Mouse (Mus musculus) heart, embryonic 12.5 days (tissue): ENCODE data around the gene Tmem238l. TPM values are rescaled to one million over a fixed set of nuclear protein-coding genes. Genes with fewer than 3 reads are reported as not detected.
A peak's percentile ranks its signal among the peaks of the same experiment; 100 is the strongest.

Experiments
- ATAC-seq: fragments of 200-750 bp; cut with Nextera tagmentation; 2 replicates; pipeline ENCODE4 v1.8.0; 2017; ENCODE audit warnings: moderate TSS enrichment, moderate library complexity; ENCODE audit not compliant: insufficient number of reproducible peaks, low FRiP score
- H3K27ac ChIP-seq: fragments of 300-500 bp; sonication (generic); 2 replicates; pipeline ENCODE4 v1.5.1; 2016; ENCODE audit warnings: mild to moderate bottlenecking, moderate library complexity; ENCODE audit not compliant: poor library complexity, severe bottlenecking
- H3K27me3 ChIP-seq: fragments of 300-500 bp; sonication (generic); replicated peaks from 2 replicates; pipeline ENCODE4 v1.6.1; 2016; ENCODE audit warnings: mild to moderate bottlenecking, moderate library complexity
- H3K36me3 ChIP-seq: fragments of 300-500 bp; sonication (generic); 2 replicates; pipeline ENCODE4 v1.6.1; 2016; ENCODE audit warnings: mild to moderate bottlenecking, moderate library complexity
- H3K4me1 ChIP-seq: fragments of 300-500 bp; sonication (generic); replicated peaks from 2 replicates; pipeline ENCODE4 v1.6.1; 2016; ENCODE audit warnings: mild to moderate bottlenecking
- H3K4me2 ChIP-seq: fragments of 300-500 bp; sonication (generic); 2 replicates; pipeline ENCODE4 v1.6.1; 2016; ENCODE audit warnings: mild to moderate bottlenecking, moderate library complexity
- H3K4me3 ChIP-seq: fragments of 300-500 bp; sonication (generic); 2 replicates; pipeline ENCODE4 v1.5.1; 2016; ENCODE audit warnings: mild to moderate bottlenecking
- H3K9ac ChIP-seq: fragments of 300-500 bp; sonication (generic); 2 replicates; pipeline ENCODE4 v1.6.1; 2016; ENCODE audit warnings: mild to moderate bottlenecking, moderate library complexity
- H3K9me3 ChIP-seq: fragments of 300-500 bp; sonication (generic); replicated peaks from 2 replicates; pipeline ENCODE4 v1.6.1; 2016; ENCODE audit warnings: mild to moderate bottlenecking, moderate library complexity
- WGBS: fragments of 180-500 bp; shearing (Covaris S2); methylation state at CpG from one replicate; pipeline ENCODE4 v1.1.7; 2016; 5-methylcytosine and 5-hydroxymethylcytosine counted together
- polyA plus RNA-seq: library from polyadenylated mRNA; unstranded; fragments of >200 nt; fragmentation: Nextera tagmentation; extraction: Ambion mirVana; gene quantifications from 2 replicates; pipeline ENCODE4 v1.2.1, GENCODE M21; 2016

Tmem238l gene
- polyA plus RNA-seq, 1 experiment from 2014 or later, result not detected

DNA sequence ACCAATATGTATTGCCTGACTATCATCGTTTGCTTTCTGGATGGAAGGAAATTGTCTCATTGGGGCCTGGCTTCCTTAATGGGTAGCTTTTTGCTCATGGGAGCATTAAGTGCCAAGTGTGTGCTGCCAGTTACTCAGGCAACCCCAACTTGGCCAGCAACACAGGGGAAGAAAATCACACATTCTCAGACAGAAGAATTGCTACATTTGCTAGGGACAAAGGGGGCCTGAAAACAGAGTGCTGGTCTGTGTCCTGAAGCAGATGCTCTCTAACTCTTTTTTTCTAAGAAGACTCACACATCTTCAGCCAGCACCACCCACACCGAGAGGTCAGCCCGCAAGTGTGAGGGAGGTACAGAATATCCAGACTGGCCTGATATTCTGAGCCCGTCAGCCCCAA is 44.2 kb downstream of the Tmem238l start:
- H3K4me2 ChIP-seq, result no peak overlapping the region
- H3K36me3 ChIP-seq, result no peaks in the 10 kb centered on the region
- no peaks in the 10 kb centered on the region; the same call in 1 of the 2 replicates for H3K27me3 ChIP-seq
- 81% methylated on average over 4 of the region's 4 CpGs for WGBS
- H3K9me3 ChIP-seq, result no peaks in the 10 kb centered on the region
- peaks cover 9% of the 10 kb centered on the region for H3K4me1 ChIP-seq
- no peak for ATAC-seq
- no peak overlapping the region for H3K4me3 ChIP-seq
- no peak overlapping the region for H3K27ac ChIP-seq
- no peak overlapping the region for H3K9ac ChIP-seq

DNA sequence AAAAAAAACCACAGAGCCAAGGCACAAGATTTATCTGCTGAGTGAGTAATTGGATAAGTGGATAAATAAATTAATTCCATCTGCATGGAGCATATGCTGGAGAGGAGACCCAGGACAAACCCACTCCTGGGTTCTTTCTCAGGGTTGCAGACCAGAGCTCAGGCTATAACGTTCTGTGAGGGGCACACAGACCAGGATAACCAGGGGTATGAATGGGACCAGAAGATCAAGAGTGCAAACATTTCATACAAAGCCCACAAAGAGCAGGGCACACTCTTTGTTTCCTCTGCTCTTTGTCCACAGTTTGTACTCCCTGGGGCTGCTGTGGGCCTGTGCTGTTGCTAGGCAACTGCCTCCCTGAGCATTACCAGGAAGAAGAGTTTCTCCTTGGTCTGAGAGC is 45.3 kb downstream of the Tmem238l start:
- 69% methylated on average over 1 of the region's 1 CpGs for WGBS
- Histone ChIP-seq H3K4me1 (peaks cover 9% of the 10 kb centered on the region), H3K4me2 (no peak overlapping the region), H3K27me3 (no peaks in the 10 kb centered on the region; the same call in 1 of the 2 replicates), H3K4me3 (no peak overlapping the region), H3K9me3 (no peaks in the 10 kb centered on the region), H3K9ac (no peak overlapping the region), H3K27ac (no peak overlapping the region), H3K36me3 (no peaks in the 10 kb centered on the region)
- ATAC-seq, result no peak

DNA sequence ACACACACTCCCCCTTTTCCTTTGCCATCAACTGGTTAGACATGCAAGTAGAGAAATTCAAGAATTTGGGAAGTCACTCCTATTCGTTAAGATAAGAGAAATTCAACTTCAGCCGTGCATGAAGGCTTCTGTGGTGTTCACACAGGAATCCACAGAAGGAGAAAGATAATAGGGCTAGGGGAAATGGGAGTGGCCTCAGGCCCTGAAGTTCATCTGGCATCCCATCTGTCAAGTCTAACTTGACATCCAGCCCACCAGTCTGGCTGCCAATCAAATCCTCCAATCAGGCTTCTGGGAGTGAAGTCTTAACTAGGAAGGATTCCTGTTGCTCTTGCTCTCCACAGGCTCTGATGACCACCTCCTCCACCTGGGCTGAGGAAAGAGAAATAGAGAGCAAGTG is 46.5 kb downstream of the Tmem238l start:
- Histone ChIP-seq H3K4me1 (peaks cover 9% of the 10 kb centered on the region), H3K9ac (no peak overlapping the region), H3K36me3 (no peaks in the 10 kb centered on the region), H3K27ac (no peak overlapping the region), H3K9me3 (no peaks in the 10 kb centered on the region), H3K27me3 (no peaks in the 10 kb centered on the region), H3K4me2 (no peak overlapping the region), H3K4me3 (no peak overlapping the region)
- WGBS, result 32% methylated on average over 2 of the region's 2 CpGs
- ATAC-seq, result no peak

DNA sequence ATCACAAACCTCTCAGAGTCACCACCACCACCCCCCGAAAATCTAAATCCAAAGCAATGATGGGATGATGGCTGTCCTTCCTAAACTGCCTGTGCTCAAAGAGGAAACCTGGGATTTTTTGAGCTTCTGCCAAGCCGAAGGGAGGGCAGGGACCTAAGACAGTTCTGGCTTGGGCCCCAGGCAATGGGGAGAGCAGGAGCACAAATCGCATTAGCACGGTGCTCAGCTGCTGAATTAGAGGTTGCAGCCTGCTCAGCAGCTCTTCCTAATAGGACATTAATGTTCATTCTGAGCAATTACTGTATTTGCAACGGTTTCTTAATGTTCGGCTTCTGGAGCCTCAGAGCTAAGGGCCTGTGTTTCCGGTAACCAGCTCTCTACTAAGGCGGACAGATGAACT is 51.5 kb downstream of the Tmem238l start:
- ATAC-seq, result no peak
- H3K27me3 ChIP-seq, result no peaks in the 10 kb centered on the region
- H3K4me1 ChIP-seq, result peaks cover 11% of the 10 kb centered on the region
- H3K4me3 ChIP-seq, result no peak overlapping the region
- no peak overlapping the region for H3K9ac ChIP-seq
- WGBS, result 85% methylated on average over 8 of the region's 8 CpGs
- no peak overlapping the region for H3K4me2 ChIP-seq
- H3K9me3 ChIP-seq, result no peaks in the 10 kb centered on the region
- no peak overlapping the region for H3K27ac ChIP-seq
- H3K36me3 ChIP-seq, result no peaks in the 10 kb centered on the region

DNA sequence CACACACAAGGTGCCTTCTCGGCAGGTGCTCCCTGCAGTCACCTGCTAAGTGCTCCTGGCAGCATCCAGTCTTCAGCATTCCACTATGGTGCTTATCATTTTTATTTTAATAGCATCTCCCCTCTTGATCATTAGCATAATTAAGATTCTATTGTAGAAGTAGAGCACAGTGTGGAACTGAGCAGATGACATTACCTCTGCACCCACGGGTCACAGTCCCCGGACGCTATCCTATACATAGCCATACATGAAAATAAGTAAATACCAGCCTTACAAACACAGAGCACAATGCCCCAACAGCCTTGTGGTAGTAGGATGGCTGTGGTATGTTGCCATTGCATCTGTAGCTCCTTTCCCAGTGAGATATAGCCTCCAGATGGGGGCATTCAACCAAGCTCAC is 52.1 kb downstream of the Tmem238l start:
- H3K4me1 ChIP-seq, result peaks cover 11% of the 10 kb centered on the region
- H3K4me3 ChIP-seq, result no peak overlapping the region
- no peak overlapping the region for H3K27ac ChIP-seq
- no peaks in the 10 kb centered on the region for H3K27me3 ChIP-seq
- H3K9ac ChIP-seq, result no peak overlapping the region
- H3K36me3 ChIP-seq, result no peaks in the 10 kb centered on the region
- 96% methylated on average over 4 of the region's 4 CpGs for WGBS
- H3K9me3 ChIP-seq, result no peaks in the 10 kb centered on the region
- H3K4me2 ChIP-seq, result no peak overlapping the region
- ATAC-seq, result no peak

DNA sequence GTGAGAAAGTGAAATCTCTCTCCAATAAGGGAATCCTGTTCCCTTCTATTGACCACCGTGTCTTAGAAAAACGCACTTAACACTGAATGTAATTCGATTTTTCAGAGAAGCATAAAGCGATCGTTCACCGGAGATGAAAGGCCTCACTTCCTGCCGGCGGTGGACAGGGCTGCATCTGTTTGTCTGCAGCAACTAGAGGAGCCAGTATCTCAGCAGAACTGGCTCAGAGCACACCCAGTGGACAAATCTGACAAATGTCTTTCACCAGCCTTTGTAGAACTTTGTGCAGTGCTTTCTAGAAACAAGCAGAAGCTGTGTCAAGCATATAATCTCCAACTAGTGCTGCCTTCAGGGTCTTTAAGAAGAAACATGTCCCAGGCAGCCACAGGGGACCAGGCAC is 54.0 kb downstream of the Tmem238l start:
- H3K4me2 ChIP-seq, result 0 out of 2 replicates have a peak overlapping the region, but pooled peaks have one; percentile 14
- H3K27ac ChIP-seq, result no peak overlapping the region
- H3K4me1 ChIP-seq, result peaks cover 11% of the 10 kb centered on the region
- no peak overlapping the region for H3K9ac ChIP-seq
- 8% methylated on average over 8 of the region's 8 CpGs for WGBS
- ATAC-seq, result no peak
- H3K9me3 ChIP-seq, result no peaks in the 10 kb centered on the region
- no peak overlapping the region for H3K4me3 ChIP-seq
- H3K36me3 ChIP-seq, result no peaks in the 10 kb centered on the region
- no peaks in the 10 kb centered on the region for H3K27me3 ChIP-seq

DNA sequence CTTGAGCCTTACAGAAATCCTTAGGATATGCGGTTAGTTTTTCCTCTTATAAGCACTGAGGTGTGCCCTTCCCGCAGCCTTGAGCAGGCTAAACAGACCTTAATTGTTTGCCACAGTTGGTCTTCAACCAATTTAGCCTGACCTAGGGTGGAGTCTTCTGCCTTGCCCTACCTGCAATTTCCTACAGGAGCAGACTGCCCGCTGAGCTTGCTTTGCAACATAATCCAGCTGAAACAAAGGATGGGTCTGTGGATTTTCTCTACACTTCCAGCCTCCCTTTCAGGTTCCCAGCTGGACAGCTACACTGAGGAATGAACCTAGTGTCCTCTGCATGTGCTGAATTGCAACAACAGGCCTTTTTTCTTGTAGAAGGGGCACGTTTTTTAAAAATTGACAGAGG is 55.2 kb downstream of the Tmem238l start:
- Histone ChIP-seq H3K9me3 (no peaks in the 10 kb centered on the region), H3K36me3 (no peaks in the 10 kb centered on the region), H3K27ac (no peak overlapping the region), H3K4me1 (peaks cover 11% of the 10 kb centered on the region), H3K4me3 (no peak overlapping the region), H3K27me3 (no peaks in the 10 kb centered on the region), H3K9ac (no peak overlapping the region), H3K4me2 (no peak overlapping the region)
- no peak for ATAC-seq
- 56% methylated on average over 4 of the region's 4 CpGs for WGBS

Other genes starting within 250 kb of the Tmem238l start
- gene Pirt, start 44.7 kb upstream of the Tmem238l start, polyA plus RNA-seq, result 14.4 and 14.5 TPM in 2 replicates
- gene Tmem220, start 68.5 kb downstream of the Tmem238l start, polyA plus RNA-seq, result 1.3 TPM in 2 replicates
- gene Adprm, start 96.0 kb downstream of the Tmem238l start, polyA plus RNA-seq, result 20.1 and 21.2 TPM in 2 replicates
- 24.3 and 25.8 TPM in 2 replicates for gene Sco1, start 96.0 kb downstream of the Tmem238l start, polyA plus RNA-seq
- gene Myh3, start 121.7 kb downstream of the Tmem238l start, polyA plus RNA-seq, result 0.47 and 0.55 TPM in 2 replicates
- gene Myh2, start 214.4 kb downstream of the Tmem238l start, polyA plus RNA-seq, result not detected in 2 replicates
- 0.08 and 0.09 TPM in 2 replicates for gene Myh1, start 243.4 kb downstream of the Tmem238l start, polyA plus RNA-seq